Mouse (Mus musculus): ENCODE data around the gene Nrcam. TPM values are rescaled to one million over a fixed set of nuclear protein-coding genes. Genes with fewer than 3 reads are reported as not detected.

Gene Nrcam
- polyA plus RNA-seq, 1 experiment from 2014 or later: 139 TPM

GRCm38 (mm10) chr12:44411031-44411430 is 82.3 kb downstream of the Nrcam start:
- H3K4me3 ChIP-seq (replicated peaks; ENCODE audit: low read length): no peak overlapping the region
- H3K27ac ChIP-seq (ENCODE audit: low read length): no peak overlapping the region
- H3K9ac ChIP-seq (replicated peaks; ENCODE audit: low read depth, low read length): no peak overlapping the region
- 75% methylated on average over 3 of the region's 3 CpGs for WGBS
- no peak for ATAC-seq
- H3K27me3 ChIP-seq (replicated peaks; ENCODE audit: control insufficient read depth, insufficient read depth, low read length): no peaks in the 10 kb centered on the region
- no peak overlapping the region for H3K4me2 ChIP-seq (ENCODE audit: low read length)
- 0 out of 2 replicates have a peak, but pooled peaks cover 2% of the 10 kb centered on the region for H3K4me1 ChIP-seq (replicated peaks; ENCODE audit: control insufficient read depth, insufficient read depth, low read length)
- H3K9me3 ChIP-seq (ENCODE audit: control insufficient read depth, low read length): no peaks in the 10 kb centered on the region
- no peaks in the 10 kb centered on the region for H3K36me3 ChIP-seq (ENCODE audit: control insufficient read depth, insufficient read depth)

GRCm38 (mm10) chr12:44422154-44422866 is 93.6 kb downstream of the Nrcam start:
- Histone ChIP-seq H3K27ac (ENCODE audit: low read length) (no peak overlapping the region), H3K27me3 (replicated peaks; ENCODE audit: control insufficient read depth, insufficient read depth, low read length) (no peaks in the 10 kb centered on the region), H3K4me3 (replicated peaks; ENCODE audit: low read length) (no peak overlapping the region), H3K36me3 (ENCODE audit: control insufficient read depth, insufficient read depth) (no peaks in the 10 kb centered on the region), H3K4me1 (replicated peaks; ENCODE audit: control insufficient read depth, insufficient read depth, low read length) (0 out of 2 replicates have a peak, but pooled peaks cover 3% of the 10 kb centered on the region), H3K9ac (replicated peaks; ENCODE audit: low read depth, low read length) (no peak overlapping the region), H3K9me3 (ENCODE audit: control insufficient read depth, low read length) (no peaks in the 10 kb centered on the region), H3K4me2 (ENCODE audit: low read length) (no peak overlapping the region)
- no peak for ATAC-seq
- WGBS: 46% methylated on average over 4 of the region's 4 CpGs

- 92% methylated on average over 4 of the region's 4 CpGs for WGBS
- Histone ChIP-seq H3K4me1 (replicated peaks; ENCODE audit: control insufficient read depth, insufficient read depth, low read length) (0 out of 2 replicates have a peak, but pooled peaks cover 3% of the 10 kb centered on the region), H3K4me3 (replicated peaks; ENCODE audit: low read length) (no peak overlapping the region), H3K4me2 (ENCODE audit: low read length) (no peak overlapping the region), H3K36me3 (ENCODE audit: control insufficient read depth, insufficient read depth) (no peaks in the 10 kb centered on the region), H3K9ac (replicated peaks; ENCODE audit: low read depth, low read length) (no peak overlapping the region), H3K27me3 (replicated peaks; ENCODE audit: control insufficient read depth, insufficient read depth, low read length) (no peaks in the 10 kb centered on the region), H3K27ac (ENCODE audit: low read length) (no peak overlapping the region), H3K9me3 (ENCODE audit: control insufficient read depth, low read length) (no peaks in the 10 kb centered on the region)
- ATAC-seq: no peak
Measured at GRCm38 (mm10) chr12:44422867-44423255, 94.2 kb downstream of the Nrcam start.

- Histone ChIP-seq H3K9ac (replicated peaks; ENCODE audit: low read depth, low read length) (no peak overlapping the region), H3K9me3 (ENCODE audit: control insufficient read depth, low read length) (no peaks in the 10 kb centered on the region), H3K4me2 (ENCODE audit: low read length) (no peak overlapping the region), H3K27ac (ENCODE audit: low read length) (no peak overlapping the region), H3K4me3 (replicated peaks; ENCODE audit: low read length) (no peak overlapping the region), H3K36me3 (ENCODE audit: control insufficient read depth, insufficient read depth) (no peaks in the 10 kb centered on the region), H3K4me1 (replicated peaks; ENCODE audit: control insufficient read depth, insufficient read depth, low read length) (0 out of 2 replicates have a peak, but pooled peaks cover 3% of the 10 kb centered on the region), H3K27me3 (replicated peaks; ENCODE audit: control insufficient read depth, insufficient read depth, low read length) (no peaks in the 10 kb centered on the region)
- 84% methylated on average over 3 of the region's 3 CpGs for WGBS
- peak; percentile 65 for ATAC-seq
Measured at GRCm38 (mm10) chr12:44424011-44424410, 95.3 kb downstream of the Nrcam start.

GRCm38 (mm10) chr12:44425040-44425439 is 96.4 kb downstream of the Nrcam start:
- no peak for ATAC-seq
- Histone ChIP-seq H3K9me3 (ENCODE audit: control insufficient read depth, low read length) (no peaks in the 10 kb centered on the region), H3K36me3 (ENCODE audit: control insufficient read depth, insufficient read depth) (no peaks in the 10 kb centered on the region), H3K27me3 (replicated peaks; ENCODE audit: control insufficient read depth, insufficient read depth, low read length) (no peaks in the 10 kb centered on the region), H3K4me2 (ENCODE audit: low read length) (no peak overlapping the region), H3K9ac (replicated peaks; ENCODE audit: low read depth, low read length) (no peak overlapping the region), H3K4me1 (replicated peaks; ENCODE audit: control insufficient read depth, insufficient read depth, low read length) (peaks cover 3% of the 10 kb centered on the region), H3K4me3 (replicated peaks; ENCODE audit: low read length) (no peak overlapping the region), H3K27ac (ENCODE audit: low read length) (no peak overlapping the region)
- 12% methylated on average over 6 of the region's 6 CpGs for WGBS

GRCm38 (mm10) chr12:44430335-44430734 is 101.7 kb downstream of the Nrcam start:
- 19% methylated on average over 6 of the region's 6 CpGs for WGBS
- Histone ChIP-seq H3K4me2 (ENCODE audit: low read length) (no peak overlapping the region), H3K27ac (ENCODE audit: low read length) (peak overlapping the region; percentile 67), H3K4me1 (replicated peaks; ENCODE audit: control insufficient read depth, insufficient read depth, low read length) (peaks cover 15% of the 10 kb centered on the region), H3K9ac (replicated peaks; ENCODE audit: low read depth, low read length) (no peak overlapping the region), H3K27me3 (replicated peaks; ENCODE audit: control insufficient read depth, insufficient read depth, low read length) (no peaks in the 10 kb centered on the region), H3K36me3 (ENCODE audit: control insufficient read depth, insufficient read depth) (no peaks in the 10 kb centered on the region), H3K4me3 (replicated peaks; ENCODE audit: low read length) (no peak overlapping the region), H3K9me3 (ENCODE audit: control insufficient read depth, low read length) (no peaks in the 10 kb centered on the region)
- ATAC-seq: peak; percentile 49

- Histone ChIP-seq H3K4me3 (replicated peaks; ENCODE audit: low read length) (no peak overlapping the region), H3K27me3 (replicated peaks; ENCODE audit: control insufficient read depth, insufficient read depth, low read length) (no peaks in the 10 kb centered on the region), H3K27ac (ENCODE audit: low read length) (no peak overlapping the region), H3K4me1 (replicated peaks; ENCODE audit: control insufficient read depth, insufficient read depth, low read length) (peaks cover 15% of the 10 kb centered on the region), H3K36me3 (ENCODE audit: control insufficient read depth, insufficient read depth) (no peaks in the 10 kb centered on the region), H3K4me2 (ENCODE audit: low read length) (no peak overlapping the region), H3K9me3 (ENCODE audit: control insufficient read depth, low read length) (no peaks in the 10 kb centered on the region), H3K9ac (replicated peaks; ENCODE audit: low read depth, low read length) (no peak overlapping the region)
- 19% methylated on average over 7 of the region's 7 CpGs for WGBS
- no peak for ATAC-seq
Measured at GRCm38 (mm10) chr12:44430996-44431395, 102.3 kb downstream of the Nrcam start.

GRCm38 (mm10) chr12:44432727-44433126 is 104.0 kb downstream of the Nrcam start:
- H3K4me2 ChIP-seq (ENCODE audit: low read length): no peak overlapping the region
- peak; percentile 43; the same call in 1 of the 2 replicates for ATAC-seq
- H3K4me3 ChIP-seq (replicated peaks; ENCODE audit: low read length): no peak overlapping the region
- peaks cover 23% of the 10 kb centered on the region for H3K4me1 ChIP-seq (replicated peaks; ENCODE audit: control insufficient read depth, insufficient read depth, low read length)
- no peaks in the 10 kb centered on the region for H3K27me3 ChIP-seq (replicated peaks; ENCODE audit: control insufficient read depth, insufficient read depth, low read length)
- no peaks in the 10 kb centered on the region for H3K36me3 ChIP-seq (ENCODE audit: control insufficient read depth, insufficient read depth)
- H3K9me3 ChIP-seq (ENCODE audit: control insufficient read depth, low read length): no peaks in the 10 kb centered on the region
- no peak overlapping the region for H3K27ac ChIP-seq (ENCODE audit: low read length)
- WGBS: 80% methylated on average over 3 of the region's 3 CpGs
- no peak overlapping the region for H3K9ac ChIP-seq (replicated peaks; ENCODE audit: low read depth, low read length)

- Histone ChIP-seq H3K27ac (ENCODE audit: low read length) (peak overlapping the region; percentile 35; the same call in 1 of the 2 replicates), H3K4me3 (replicated peaks; ENCODE audit: low read length) (no peak overlapping the region; the same call in 1 of the 2 replicates), H3K4me2 (ENCODE audit: low read length) (peak overlapping the region; percentile 39), H3K36me3 (ENCODE audit: control insufficient read depth, insufficient read depth) (no peaks in the 10 kb centered on the region), H3K27me3 (replicated peaks; ENCODE audit: control insufficient read depth, insufficient read depth, low read length) (no peaks in the 10 kb centered on the region), H3K9ac (replicated peaks; ENCODE audit: low read depth, low read length) (peak overlapping the region; percentile 30; the same call in 1 of the 2 replicates), H3K4me1 (replicated peaks; ENCODE audit: control insufficient read depth, insufficient read depth, low read length) (peaks cover 23% of the 10 kb centered on the region), H3K9me3 (ENCODE audit: control insufficient read depth, low read length) (no peaks in the 10 kb centered on the region)
- 7% methylated on average over 13 of the region's 13 CpGs for WGBS
- ATAC-seq: peak; percentile 88
Measured at GRCm38 (mm10) chr12:44437046-44437827, 108.6 kb downstream of the Nrcam start.
